Mouse (Mus musculus): Measurements from ENCODE around the gene Sec24d.

The Sec24d gene

DNA sequence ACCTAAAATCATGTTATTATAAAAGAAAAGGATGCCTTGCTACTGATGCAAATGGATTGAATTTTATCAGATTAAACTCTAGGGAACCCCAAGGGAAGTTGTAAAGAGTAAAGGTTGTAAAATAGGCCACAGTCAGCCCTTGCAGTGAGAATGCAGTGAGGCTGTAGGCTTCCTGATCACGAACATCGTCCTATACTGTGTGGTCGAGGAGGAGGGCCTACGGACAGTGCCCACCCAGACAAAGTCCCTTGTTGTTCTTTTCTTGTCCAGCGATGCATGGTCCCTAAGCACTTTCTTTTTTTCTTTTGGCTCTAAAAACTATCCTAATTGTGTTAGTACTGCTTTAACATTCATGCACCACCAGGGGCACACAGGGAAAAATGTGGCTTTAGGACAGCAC is 145.9 kb downstream of the Sec24d start:
- DNase-seq, result no peak
